Mouse (Mus musculus) WW6 (cell line): ENCODE measurements at regions not wholly inside any gene's neighbourhood (a gene's known extent, or its start where the extent isn't known, plus 50 kb on each side); places are given as distances from the start of the nearest gene placed in this dataset.

Experiments used
- DNase-seq: peaks from one replicate; pipeline ENCODE4 v3.0.0-alpha.2; 2013; ENCODE audit warnings: low read depth, low spot score

DNA sequence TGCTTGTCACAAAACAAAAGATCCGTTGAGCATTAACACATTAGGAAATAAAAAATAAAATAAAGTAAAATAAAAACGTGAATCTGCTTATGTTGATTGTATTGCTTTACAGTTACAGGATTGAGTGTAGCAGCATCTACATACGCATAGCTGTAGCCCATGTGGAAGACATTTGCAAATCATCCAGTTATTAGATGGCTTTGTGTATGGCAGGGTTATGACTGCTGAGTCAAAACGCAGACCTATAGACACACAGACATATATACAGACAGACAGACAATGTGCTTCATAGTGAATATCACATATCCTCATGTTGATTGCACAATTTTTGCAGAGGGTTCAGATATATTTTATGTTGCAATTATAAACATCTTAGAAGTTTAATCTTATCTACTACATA is 64.5 kb downstream of the Gm11146 start:
- DNase-seq = no peak

DNA sequence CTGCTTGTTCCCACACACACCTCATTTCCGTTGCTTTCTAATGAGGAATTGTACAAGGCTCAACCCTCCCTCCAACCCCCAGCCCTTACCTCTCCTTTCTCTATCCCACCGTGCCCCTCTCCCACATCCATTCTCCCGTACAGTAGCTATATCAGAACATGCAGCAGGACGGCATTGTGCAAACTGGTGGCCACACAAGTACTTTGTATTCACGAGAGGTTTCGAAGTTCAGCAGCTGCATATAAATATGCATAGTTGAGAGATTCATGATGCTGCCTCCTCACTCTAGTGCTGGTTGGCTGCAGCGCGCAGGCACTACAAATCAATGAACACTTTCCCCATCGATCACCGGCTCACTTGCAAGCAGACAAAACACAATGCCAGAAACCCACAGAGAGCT is 65.1 kb downstream of the Gm11146 start:
- no peak for DNase-seq

DNA sequence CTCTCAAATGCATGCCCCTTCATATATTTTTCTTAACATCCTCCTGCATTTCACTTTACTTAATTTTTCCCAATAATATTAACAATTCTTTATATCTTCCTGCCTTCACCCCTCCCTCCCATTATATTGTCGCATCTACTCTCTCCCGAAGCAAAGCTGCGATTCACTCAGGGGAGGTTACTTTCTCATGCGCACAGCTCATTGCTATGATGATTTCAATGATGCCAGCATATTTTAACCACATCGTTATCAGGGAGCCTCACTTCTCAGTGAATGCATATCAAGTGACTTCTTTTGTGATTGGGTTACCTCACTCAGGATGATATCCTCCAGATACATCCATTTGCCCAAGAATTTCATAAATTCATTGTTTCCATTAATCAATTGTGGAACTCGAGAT is 65.6 kb downstream of the Gm11146 start:
- no peak for DNase-seq

DNA sequence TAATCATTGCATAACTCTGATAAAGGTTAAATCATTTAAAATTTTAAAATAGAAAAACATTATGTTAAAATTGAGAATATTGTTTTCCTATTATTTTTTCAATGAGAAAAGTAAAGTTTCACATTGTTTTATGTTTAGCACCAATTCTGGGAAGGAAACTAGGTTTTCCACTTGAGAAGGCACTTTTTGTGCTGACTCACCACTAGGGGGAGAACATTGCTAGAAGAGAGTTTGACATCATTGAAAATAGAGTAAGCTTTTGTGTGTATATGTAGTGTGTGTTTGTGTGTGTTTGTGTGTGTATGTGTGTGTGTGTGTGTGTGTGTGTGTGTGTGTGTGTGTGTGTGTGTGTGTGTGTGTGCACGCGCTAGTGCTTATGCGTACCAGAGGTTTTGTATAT is 66.9 kb downstream of the Gm11146 start:
- DNase-seq = no peak

DNA sequence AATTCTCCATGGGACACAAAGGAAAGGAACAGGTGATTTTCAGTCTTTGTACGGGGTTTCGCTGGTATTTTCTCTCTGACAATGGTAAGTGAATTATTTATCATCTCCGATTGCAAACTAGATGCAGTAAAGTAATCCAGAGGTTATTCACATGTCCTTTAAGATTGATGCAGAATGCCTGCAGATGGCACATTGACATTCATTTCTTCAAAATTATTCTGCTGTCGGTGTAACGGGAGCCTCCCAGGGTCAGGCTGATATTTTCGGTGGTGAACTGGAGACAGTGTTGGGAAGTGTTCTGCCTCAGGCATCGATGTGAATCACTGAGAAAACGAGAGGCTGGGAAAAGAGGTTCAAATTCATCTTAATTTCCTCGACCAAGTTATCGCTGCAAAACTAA is 70.3 kb downstream of the Gm11146 start:
- DNase-seq = no peak

DNA sequence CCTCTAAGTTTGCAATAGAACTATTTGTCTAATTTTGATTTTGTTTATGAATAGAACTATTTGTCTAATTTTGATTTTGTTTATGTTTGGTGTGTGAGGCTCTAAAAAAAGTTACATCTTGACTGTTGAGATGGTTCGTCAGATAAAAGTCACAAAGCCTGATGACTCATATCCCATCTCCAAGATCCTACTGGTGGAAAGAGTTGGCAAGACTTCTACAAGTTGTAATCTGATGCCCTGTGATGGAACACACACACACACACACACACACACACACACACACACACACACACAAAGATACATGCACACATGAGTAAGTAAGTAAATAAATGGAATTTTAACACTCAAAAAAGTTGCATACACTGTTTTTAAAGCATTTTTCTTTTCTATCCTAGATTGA is 73.9 kb downstream of the Gm11146 start:
- no peak for DNase-seq

DNA sequence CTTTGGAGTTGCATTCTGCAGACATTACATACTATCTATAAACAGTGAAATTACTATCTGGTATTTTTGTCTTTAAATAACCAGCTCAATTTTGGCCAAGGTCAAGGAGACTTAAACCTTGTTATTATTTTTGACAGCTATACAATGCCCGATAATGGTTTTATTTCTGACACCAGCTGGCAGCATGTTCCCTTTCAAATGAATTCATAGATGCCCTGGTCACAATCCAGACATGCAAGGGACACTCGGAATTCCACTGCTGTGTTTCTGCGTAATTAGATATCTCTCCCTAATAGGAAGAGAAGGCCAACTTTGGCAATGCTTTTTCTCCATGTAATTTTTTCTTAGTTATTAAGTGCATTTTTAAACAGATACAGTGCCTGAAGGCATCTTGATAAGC is 87.3 kb downstream of the Gm11146 start:
- DNase-seq = no peak

DNA sequence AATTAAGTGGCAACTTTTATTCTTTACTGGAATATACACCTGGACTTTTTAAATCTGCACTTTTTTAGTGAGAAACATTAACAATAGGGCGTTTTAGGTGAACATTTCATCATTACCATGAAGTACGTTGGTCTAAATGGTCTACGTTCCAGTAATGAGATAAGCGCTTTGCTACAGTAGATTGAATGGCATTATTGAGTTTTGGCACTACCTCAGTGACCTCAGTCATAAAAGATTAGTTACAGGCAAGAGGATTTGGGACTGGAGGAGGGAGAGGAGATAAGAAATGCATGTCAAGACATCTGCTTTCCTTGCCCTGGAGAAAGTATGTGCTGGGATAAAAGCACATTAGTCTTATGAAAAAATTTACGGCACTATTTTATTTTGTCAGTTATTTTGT is 98.3 kb downstream of the Gm11146 start:
- DNase-seq = no peak

DNA sequence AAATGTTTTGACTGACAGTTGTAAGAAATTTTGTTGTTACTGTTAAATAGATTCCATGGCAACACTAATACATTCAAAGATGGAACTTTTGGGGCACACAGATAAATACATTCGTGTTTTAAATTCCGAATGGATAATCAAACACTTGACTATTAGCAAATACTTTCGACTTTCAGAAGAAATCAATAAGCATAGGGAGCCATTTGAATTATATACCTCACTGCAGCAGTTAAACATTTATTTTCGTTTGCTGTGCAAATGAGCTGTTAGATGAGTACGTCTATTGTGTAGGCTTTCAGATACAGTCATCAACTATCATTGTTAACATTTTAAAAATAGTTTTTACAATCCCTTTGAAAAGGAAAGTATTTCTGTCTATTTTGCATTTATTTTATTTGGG is 99.0 kb downstream of the Gm11146 start:
- no peak for DNase-seq

DNA sequence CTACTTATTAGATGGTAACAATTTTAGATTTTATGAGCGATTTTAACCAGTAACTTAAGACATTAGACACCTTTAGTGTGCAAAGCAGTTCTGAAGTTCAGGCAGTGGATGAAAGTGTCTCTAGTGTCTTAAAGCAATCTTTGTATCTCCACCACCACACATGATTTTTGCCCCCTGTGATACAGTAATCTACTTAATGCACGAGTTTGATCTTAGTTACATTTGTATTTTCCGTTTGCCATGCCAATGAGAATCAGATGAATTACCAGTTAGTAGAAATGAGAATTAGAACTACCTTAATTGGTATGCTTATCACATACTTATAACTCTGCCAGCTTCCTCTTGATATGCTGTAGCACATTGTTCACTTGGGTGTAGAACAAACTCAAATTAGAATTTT is 99.9 kb downstream of the Gm11146 start:
- DNase-seq = no peak

DNA sequence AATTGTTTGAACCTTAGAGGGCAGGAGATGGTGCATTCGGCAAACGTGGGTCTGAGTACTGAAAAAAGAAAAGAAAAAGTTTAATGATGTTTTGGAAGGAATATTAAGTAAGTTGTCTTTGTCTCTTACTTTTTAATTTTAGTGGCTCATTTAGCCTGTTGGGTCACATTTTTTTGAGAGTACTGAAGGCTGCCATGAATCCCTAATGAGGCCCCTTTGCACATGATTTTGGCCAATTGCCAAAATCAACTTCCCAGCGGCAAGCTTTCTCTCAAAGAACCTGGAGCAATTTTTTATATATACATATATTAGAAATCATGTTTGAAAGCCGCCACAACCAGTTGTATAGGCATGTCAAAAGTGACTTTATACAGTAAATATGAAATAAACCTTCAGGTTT is 100.9 kb downstream of the Gm11146 start:
- no peak for DNase-seq

DNA sequence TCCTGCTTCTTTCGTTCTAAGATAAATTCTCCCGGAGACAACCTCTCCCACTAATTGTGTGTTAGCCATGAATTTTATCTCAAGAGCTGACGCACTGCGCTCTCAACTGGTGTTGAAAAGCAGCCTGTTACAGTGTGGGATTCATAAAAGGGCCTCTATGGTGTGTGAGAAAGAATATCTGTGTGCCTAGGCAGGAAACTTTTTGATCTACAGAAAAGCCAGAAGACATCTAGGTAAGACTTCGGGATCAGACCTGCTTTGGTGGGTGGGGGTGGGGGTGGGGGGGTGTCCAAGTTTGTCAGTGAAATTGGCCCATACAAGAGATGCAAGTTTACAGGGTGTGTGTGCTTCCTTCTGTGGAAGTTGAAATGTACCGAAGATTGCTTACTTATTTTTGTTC is 101.5 kb downstream of the Gm11146 start:
- DNase-seq = no peak

DNA sequence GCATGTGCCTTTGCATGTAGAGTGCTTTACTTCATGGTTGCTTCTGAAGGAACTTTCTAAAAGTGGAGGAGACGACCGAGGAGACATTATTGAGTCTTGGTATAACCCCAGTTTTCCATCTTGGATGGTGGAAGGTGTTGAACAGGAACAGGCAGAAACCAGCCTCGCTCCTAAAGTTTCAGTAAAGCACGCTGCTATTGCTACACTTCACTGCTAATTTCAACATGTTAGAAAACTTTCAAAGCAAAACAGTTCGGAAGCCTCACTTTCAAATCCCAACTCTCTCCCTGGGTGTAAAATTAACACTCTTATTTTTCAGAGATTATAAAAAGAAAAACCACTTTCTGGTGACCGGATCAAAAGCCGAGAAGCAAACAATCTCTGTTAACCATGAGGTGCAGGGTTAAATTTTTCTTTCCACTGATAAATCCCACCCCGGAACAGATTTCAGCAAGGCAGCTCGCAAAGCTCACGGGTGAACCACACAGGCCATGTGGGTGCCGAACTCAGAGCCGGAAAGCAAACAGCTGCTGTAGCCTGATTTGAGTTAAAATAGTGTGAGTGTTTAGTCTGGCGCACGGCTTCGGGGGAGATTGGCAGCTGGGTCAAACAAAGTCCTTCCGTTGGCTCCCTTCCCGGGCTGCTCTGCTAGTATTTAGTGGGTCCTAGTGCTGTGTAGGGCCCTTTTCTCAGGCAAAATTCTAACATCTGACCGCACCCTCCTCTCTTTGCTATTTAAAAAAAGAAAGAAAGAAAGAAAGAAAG is 102.2 kb downstream of the Gm11146 start:
- DNase-seq = no peak

DNA sequence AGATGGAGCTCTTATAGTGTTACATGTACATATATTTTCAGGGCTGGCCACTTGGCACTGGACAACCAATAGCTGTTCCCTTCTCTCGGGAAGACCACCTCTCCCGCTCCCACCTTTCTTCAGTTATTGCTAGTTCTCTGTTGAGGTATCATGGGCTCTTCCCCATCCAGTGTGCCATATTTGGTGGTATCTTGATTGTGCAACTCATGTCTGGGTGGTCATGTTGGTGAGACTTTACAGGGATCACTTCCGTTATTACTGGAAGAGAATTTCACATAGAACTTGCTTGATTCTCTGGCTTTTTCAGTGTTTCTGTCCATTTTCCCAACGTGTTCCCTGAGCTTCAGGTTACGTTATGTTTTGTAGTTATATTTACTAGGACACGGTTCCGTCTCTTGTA is 106.6 kb downstream of the Gm11146 start:
- DNase-seq = no peak

DNA sequence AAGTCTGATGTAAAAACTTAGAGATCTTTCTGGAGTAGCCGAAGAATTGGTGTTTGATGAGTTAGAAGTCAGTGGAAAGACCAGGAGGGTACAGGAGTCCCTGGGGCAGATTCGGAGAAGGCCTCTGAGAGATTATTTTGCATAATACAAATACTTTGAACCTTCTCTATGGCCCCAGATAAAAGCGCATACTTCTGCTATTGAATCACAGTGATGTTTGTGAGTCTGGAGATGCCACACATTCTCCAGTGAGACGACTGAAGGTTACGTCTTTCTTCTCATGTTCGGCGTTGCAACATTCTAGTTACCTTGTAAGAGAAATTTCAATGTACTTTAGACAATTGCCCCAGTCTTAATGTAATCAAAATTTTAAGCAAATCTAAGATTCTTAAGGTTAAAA is 107.9 kb downstream of the Gm11146 start:
- no peak for DNase-seq

DNA sequence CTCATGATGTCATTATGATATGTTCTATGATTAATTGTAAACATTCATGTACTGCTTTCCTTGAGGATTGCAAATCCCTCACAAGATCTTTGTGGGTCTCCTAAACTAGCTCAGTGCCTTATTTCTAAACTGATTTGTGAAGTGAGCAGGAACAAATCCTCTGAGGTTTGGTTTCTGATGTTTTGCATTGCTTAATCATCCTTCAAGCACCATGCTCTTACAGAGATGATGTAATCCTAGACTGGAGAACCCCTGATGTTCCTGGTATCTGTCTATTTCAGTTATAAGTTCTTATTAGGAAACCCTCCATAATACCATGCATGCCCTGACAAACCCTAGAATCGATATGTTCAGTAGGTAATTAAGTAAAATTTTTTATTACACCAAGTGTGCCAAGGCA is 113.7 kb downstream of the Gm11146 start:
- no peak for DNase-seq

DNA sequence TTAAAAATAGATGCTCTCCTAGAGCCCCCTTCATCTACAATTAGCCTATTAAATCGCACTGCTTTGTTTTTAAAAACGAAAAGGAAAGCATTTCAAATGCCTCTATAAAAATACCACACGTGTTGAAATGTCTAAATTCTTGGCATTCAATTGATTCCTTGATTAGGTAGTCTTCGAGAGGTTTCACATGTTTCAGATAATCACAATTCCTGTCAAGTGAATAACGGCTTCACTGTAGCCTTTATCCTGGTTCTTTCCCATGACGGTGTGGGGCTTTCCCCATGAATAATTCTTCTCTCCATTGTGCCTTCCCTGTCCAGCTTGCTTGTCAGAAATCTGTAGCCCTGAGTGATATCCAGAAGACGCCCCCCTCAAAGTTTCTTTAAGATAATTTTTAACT is 122.1 kb downstream of the Gm11146 start:
- DNase-seq = no peak

DNA sequence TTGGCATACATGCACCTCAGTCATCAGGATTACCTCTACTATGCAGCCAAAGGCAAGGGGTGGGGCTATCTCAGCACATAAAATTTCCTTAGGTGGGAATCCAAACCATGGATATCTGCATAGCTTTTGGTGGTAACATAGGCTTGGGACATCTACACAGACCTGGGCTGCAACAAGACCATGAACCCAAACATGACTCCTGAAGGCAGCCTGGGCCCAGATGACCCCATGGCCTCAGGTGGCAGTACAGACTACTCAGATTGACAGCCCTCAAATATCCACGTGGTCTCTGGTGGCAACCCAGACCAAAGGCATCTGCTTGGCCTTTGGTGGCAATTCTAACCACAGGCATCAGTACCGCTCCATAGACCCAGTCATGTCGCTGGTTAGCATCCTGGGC is 130.0 kb downstream of the Gm11146 start:
- DNase-seq = no peak

DNA sequence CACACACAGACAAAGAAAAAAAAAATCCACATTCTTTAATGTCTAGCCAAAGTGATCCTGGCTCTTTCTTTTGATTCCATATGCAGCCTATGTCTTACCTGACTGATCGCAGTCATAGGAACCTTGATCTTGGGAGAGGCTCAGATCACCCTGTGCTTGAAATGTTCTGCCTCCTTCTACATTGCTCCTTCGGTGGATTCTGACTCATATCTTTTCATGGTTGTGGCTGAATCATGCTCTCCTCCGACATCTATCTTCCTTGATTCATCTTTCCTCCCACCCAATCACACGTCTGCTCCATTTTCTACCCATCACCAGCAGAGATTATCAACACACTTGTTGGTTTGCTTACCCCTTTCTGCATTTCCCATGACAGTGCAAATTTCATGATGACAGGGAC is 132.0 kb downstream of the Gm11146 start:
- no peak for DNase-seq

DNA sequence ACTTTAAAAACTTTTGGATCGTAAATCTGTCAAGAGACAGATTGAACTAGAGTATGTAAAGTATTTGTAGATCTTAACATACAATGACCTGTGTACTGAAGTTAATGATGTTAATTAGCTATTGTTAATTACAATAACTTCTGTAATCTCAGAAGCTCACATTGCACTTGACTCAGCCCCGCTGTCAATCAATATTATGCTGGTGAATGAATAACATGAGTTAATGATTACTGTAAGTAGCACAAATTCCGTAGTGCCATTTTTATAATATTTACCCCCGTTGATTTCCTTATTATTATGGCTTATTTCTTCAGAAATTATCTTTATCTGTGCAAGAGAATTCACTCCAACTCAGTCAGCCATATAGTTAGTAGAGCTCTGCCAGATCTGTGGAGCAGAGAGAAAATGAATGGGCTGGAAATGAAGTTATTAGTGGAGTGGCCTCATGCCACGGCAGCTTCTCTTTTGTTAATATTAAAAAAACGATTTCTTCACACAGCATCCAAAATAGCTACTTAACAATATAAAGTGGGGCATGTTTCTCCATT is 132.5 kb downstream of the Gm11146 start:
- DNase-seq = no peak

DNA sequence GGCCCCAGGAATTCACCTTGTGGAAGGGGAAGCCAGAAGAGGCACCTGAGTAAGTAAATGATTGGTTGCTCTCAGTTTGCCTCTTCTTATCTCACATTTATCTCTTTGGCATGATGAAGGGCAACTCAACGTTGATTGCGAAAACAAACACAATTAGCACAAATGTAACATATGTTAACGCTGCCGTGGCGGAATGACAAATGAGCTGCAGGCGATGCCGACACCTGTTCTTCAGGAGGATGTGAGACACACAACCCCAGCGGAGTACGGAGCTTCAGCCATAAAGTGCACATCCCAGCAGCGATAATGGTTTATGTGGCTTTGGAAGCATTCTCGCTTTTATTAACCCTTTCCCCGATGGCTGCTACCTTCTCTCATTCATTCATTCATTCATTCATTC is 134.7 kb downstream of the Gm11146 start:
- DNase-seq = no peak

DNA sequence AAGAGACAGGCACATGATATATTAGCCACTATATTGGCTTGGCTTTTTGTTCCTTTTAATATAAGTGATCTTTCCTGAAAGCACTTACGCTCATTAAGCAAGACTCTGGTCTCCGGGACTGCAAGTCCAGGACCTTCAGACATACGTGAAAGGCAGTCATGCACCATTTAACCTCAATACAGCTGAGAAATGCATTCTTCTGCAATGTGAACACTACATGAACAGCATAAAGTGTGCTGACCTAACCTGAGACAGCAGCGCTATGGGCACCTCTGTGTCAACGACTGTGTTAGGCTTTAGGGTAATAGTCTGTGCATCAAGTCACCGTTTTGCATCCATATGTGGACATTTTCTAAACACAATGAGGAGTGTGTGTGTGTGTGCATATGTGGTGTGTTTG is 137.3 kb downstream of the Gm11146 start:
- no peak for DNase-seq

DNA sequence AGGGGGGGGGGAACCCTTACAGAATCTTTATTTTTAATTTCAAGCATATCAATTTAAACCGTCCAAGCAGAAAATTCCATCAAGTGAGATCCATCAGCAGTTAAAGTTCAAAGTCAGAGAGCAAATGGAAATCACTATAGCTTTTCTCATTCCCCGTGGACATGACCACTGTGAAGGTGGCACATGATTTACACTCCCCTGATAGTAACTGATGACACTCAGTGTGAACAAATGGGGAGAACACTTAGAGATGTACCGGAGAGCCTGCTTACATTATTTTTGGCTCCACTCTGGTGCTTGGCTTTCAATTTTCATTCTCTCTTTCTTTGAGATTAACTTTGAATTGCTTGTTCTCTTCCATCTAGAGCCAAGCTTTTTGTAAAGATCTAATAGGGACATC is 140.0 kb downstream of the Gm11146 start:
- DNase-seq = no peak

DNA sequence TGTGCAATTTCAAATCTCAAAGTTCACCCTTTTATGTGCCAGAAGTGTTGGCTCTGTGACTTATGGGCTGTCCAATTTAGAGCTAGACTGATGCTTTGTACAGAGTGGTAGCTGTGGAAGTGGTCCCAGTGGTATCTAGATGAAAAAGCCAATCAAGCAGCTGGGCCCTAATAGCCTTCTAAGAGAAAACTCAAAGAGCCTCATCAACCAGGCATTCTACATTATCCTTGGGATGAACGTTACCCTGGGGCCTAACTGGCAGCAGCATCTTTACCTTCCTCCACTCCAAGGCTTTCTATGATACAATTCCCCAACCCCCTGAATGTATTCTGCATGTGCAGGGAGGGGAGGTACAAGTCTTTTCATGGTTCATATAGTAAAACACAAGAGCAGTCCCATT is 140.4 kb downstream of the Gm11146 start:
- DNase-seq = no peak
